Mouse (Mus musculus): ENCODE results near the gene Ascl2. TPM values are rescaled to one million over a fixed set of nuclear protein-coding genes. Genes with fewer than 3 reads are reported as not detected.

The Ascl2 gene
- polyA plus RNA-seq, 1 experiment: 0.74 TPM

GRCm38 (mm10) chr7:143006097-143006755, 37.2 kb upstream of the Ascl2 start:
- Histone ChIP-seq H3K27me3 (ENCODE audit: control insufficient read depth, insufficient read depth, low read length) (no peaks in the 10 kb centered on the region), H3K4me3 (replicated peaks; ENCODE audit: insufficient read depth, low read depth, low read length) (no peak overlapping the region), H3K4me1 (ENCODE audit: control insufficient read depth, insufficient read depth, low read length) (peaks cover 9% of the 10 kb centered on the region; the same call in 1 of the 2 replicates), H3K27ac (ENCODE audit: insufficient read depth, low read length) (no peak overlapping the region)
- TF ChIP-seq CTCF (IDR thresholded peaks at IDR 0.05; ENCODE audit: borderline replicate concordance, insufficient read depth, low read depth, low read length) (no peak), POLR2A (IDR thresholded peaks at IDR 0.05; ENCODE audit: borderline replicate concordance, insufficient read depth, low read length) (no peak)
- no peak for DNase-seq
- 98% methylated on average over 2 of the region's 2 CpGs for WGBS

DNA sequence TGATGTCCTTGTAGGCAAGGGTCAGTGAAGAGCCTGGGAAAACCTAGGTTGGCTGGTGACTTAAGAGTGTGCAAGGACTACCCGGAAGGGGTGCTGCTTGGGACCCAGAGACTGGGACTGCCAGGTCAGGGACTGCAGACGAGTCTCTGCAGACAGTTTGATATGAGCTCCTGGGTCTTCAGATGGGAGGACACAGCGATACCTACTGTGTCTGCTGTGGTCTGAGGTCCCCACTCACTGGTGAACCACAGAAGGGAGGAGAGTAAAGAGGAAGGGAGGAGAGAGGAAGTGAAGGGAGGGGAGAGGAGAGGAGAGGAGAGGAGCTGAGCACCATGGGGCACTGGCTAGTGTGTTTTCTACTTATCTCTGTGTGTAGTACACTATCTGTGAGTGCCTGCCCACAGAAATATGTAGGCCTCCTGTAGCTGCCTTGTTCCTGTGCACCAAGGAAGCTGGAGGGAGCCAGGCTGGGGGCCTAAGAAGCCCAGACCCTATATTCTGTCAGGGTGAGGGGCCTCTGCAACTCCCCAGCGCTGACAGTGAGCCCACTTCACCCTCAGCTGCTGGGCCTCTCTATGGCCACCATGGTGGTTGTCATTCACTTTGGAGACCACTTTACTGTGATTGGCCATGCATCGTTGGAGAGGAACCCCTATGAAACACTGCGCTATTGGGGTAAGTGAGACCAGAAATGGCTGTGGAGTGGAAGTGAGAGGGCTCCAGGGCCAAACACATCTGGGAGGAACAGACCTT, 36.5 kb upstream of the Ascl2 start:
- Histone ChIP-seq H3K4me1 (ENCODE audit: control insufficient read depth, insufficient read depth, low read length) (peaks cover 9% of the 10 kb centered on the region; the same call in 1 of the 2 replicates), H3K27ac (ENCODE audit: insufficient read depth, low read length) (no peak overlapping the region), H3K4me3 (replicated peaks; ENCODE audit: insufficient read depth, low read depth, low read length) (no peak overlapping the region), H3K27me3 (ENCODE audit: control insufficient read depth, insufficient read depth, low read length) (no peaks in the 10 kb centered on the region)
- TF ChIP-seq POLR2A (IDR thresholded peaks at IDR 0.05; ENCODE audit: borderline replicate concordance, insufficient read depth, low read length): no peak
- no peak for TF ChIP-seq CTCF (IDR thresholded peaks at IDR 0.05; ENCODE audit: borderline replicate concordance, insufficient read depth, low read depth, low read length)
- WGBS: 96% methylated on average over 6 of the region's 6 CpGs
- DNase-seq: no peak

- Histone ChIP-seq H3K4me1 (ENCODE audit: control insufficient read depth, insufficient read depth, low read length) (peaks cover 9% of the 10 kb centered on the region; the same call in 1 of the 2 replicates), H3K4me3 (replicated peaks; ENCODE audit: insufficient read depth, low read depth, low read length) (no peak within 1 kb of the TSS), H3K27me3 (ENCODE audit: control insufficient read depth, insufficient read depth, low read length) (no peaks in the 10 kb centered on the region), H3K27ac (ENCODE audit: insufficient read depth, low read length) (no peak within 1 kb of the TSS)
- no peak for DNase-seq
- WGBS: 67% methylated on average over 4 of the region's 4 CpGs
- TF ChIP-seq POLR2A (IDR thresholded peaks at IDR 0.05; ENCODE audit: borderline replicate concordance, insufficient read depth, low read length) (no peak), CTCF (IDR thresholded peaks at IDR 0.05; ENCODE audit: borderline replicate concordance, insufficient read depth, low read depth, low read length) (no peak)
Measured at GRCm38 (mm10) chr7:143004727-143005343, 35.8 kb upstream of the Ascl2 start, which contains the start of gene Tspan32. Gene Tspan32, plus strand, starts transcription at chr7:143005046.

GRCm38 (mm10) chr7:143002679-143003078, 33.6 kb upstream of the Ascl2 start:
- Histone ChIP-seq H3K27me3 (ENCODE audit: control insufficient read depth, insufficient read depth, low read length) (no peaks in the 10 kb centered on the region), H3K4me3 (replicated peaks; ENCODE audit: insufficient read depth, low read depth, low read length) (no peak overlapping the region), H3K4me1 (ENCODE audit: control insufficient read depth, insufficient read depth, low read length) (peaks cover 1% of the 10 kb centered on the region; the same call in 1 of the 2 replicates), H3K27ac (ENCODE audit: insufficient read depth, low read length) (no peak overlapping the region)
- 49% methylated on average over 3 of the region's 3 CpGs for WGBS
- TF ChIP-seq CTCF (IDR thresholded peaks at IDR 0.05; ENCODE audit: borderline replicate concordance, insufficient read depth, low read depth, low read length): no peak
- no peak for TF ChIP-seq POLR2A (IDR thresholded peaks at IDR 0.05; ENCODE audit: borderline replicate concordance, insufficient read depth, low read length)
- no peak for DNase-seq

- no peaks in the 10 kb centered on the region for H3K4me1 ChIP-seq (ENCODE audit: control insufficient read depth, insufficient read depth, low read length)
- no peaks in the 10 kb centered on the region for H3K27me3 ChIP-seq (ENCODE audit: control insufficient read depth, insufficient read depth, low read length)
- no peak for TF ChIP-seq CTCF (IDR thresholded peaks at IDR 0.05; ENCODE audit: borderline replicate concordance, insufficient read depth, low read depth, low read length)
- no peak for TF ChIP-seq POLR2A (IDR thresholded peaks at IDR 0.05; ENCODE audit: borderline replicate concordance, insufficient read depth, low read length)
- WGBS: 60% methylated on average over 3 of the region's 3 CpGs
- no peak overlapping the region for H3K27ac ChIP-seq (ENCODE audit: insufficient read depth, low read length)
- no peak for DNase-seq
- H3K4me3 ChIP-seq (replicated peaks; ENCODE audit: insufficient read depth, low read depth, low read length): no peak overlapping the region
Measured at GRCm38 (mm10) chr7:142997403-142998150, 28.5 kb upstream of the Ascl2 start.

GRCm38 (mm10) chr7:142996998-142997397, 27.9 kb upstream of the Ascl2 start:
- no peak for TF ChIP-seq POLR2A (IDR thresholded peaks at IDR 0.05; ENCODE audit: borderline replicate concordance, insufficient read depth, low read length)
- no peak for TF ChIP-seq CTCF (IDR thresholded peaks at IDR 0.05; ENCODE audit: borderline replicate concordance, insufficient read depth, low read depth, low read length)
- DNase-seq: no peak
- Histone ChIP-seq H3K4me1 (ENCODE audit: control insufficient read depth, insufficient read depth, low read length) (no peaks in the 10 kb centered on the region), H3K27me3 (ENCODE audit: control insufficient read depth, insufficient read depth, low read length) (no peaks in the 10 kb centered on the region), H3K27ac (ENCODE audit: insufficient read depth, low read length) (no peak overlapping the region), H3K4me3 (replicated peaks; ENCODE audit: insufficient read depth, low read depth, low read length) (no peak overlapping the region)
- 85% methylated on average over 2 of the region's 2 CpGs for WGBS

DNA sequence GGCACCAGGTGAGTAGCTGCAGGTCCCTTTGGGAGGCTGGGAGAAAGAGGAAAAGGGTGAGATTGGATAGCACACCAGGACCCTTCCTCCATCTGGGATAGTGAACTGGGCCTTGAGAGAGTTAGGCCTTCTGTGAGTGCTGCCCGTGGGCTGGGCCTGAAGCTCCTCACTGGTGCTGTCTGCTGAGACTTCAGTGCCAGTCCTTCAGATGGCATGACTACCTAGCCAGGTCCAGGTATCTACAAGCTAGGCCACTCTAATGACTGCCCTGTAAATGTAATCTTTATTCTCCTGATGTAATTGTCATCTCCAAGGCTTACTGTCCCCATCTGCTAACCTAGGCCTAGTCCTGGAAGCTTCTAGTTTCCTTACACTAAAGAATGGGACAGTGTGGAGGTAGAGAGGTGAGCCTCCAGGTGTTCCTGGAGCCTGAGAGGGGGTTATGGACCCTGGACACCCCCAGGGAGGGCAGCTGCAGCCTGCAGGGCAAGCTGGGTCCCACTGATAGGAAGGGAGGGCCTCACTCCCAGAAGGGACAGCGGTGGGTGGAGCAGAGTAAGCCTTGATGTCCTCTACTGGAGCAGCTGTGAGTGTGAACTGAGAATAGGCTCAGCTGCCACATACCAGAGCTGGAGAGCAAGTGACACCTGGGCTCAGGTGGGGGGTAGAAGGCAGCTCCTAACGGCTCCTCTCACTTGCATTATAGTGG, 26.7 kb upstream of the Ascl2 start:
- no peak for DNase-seq
- H3K27me3 ChIP-seq (ENCODE audit: control insufficient read depth, insufficient read depth, low read length): no peaks in the 10 kb centered on the region
- H3K4me3 ChIP-seq (replicated peaks; ENCODE audit: insufficient read depth, low read depth, low read length): no peak overlapping the region
- no peak for TF ChIP-seq POLR2A (IDR thresholded peaks at IDR 0.05; ENCODE audit: borderline replicate concordance, insufficient read depth, low read length)
- TF ChIP-seq CTCF (IDR thresholded peaks at IDR 0.05; ENCODE audit: borderline replicate concordance, insufficient read depth, low read depth, low read length): no peak
- WGBS: 81% methylated on average over 3 of the region's 3 CpGs
- no peaks in the 10 kb centered on the region for H3K4me1 ChIP-seq (ENCODE audit: control insufficient read depth, insufficient read depth, low read length)
- no peak overlapping the region for H3K27ac ChIP-seq (ENCODE audit: insufficient read depth, low read length)
